8 mouse cellular contexts compared by ENCODE assay signal in genomic region chr8:124658415-124658814, GRCm38 (mm10). TPM values are rescaled to one million over a fixed set of nuclear protein-coding genes. Genes with fewer than 3 reads are reported as not detected.
DNase-seq lines count a peak whose midpoint lies in the region; ATAC-seq and TF ChIP-seq lines count a peak whose summit lies in the region.

No protein-coding gene starts in this region.

- peak overlapping the region; percentile 31 to 32 for H3K4me3 ChIP-seq in MEL (ENCODE audit: control insufficient read depth in 1 of 2, insufficient read depth in 1 of 2, low read depth in 2 of 2, low read length in 2 of 2)
- H3K4me3 ChIP-seq in liver, embryonic 12.5 days = peak overlapping the region; percentile 1; the same call in 1 of the 2 replicates
- no peak overlapping the region for H3K4me3 ChIP-seq in stomach, embryonic 15.5 days (replicated peaks)

- H3K27ac ChIP-seq in MEL (ENCODE audit: control insufficient read depth, low read depth, low read length) = peak overlapping the region; percentile 89
- H3K27ac ChIP-seq in liver, embryonic 12.5 days = peak overlapping the region; percentile 82
- H3K27ac ChIP-seq in stomach, embryonic 15.5 days = peak overlapping the region; percentile 72

- TF ChIP-seq POLR2A in MEL (IDR thresholded peaks at IDR 0.05; ENCODE audit: control insufficient read depth in 1 of 2, insufficient read depth in 1 of 2, low read depth in 1 of 2, low read length in 2 of 2, poor library complexity in 1 of 2) = no peak

- peaks cover 4 to 23% of the 10 kb centered on the region in 2 experiments for H3K4me1 ChIP-seq in MEL (ENCODE audit: control insufficient read depth in 1 of 2, insufficient read depth in 2 of 2, low read length in 2 of 2)
- H3K4me1 ChIP-seq in liver, embryonic 12.5 days = peaks cover 86% of the 10 kb centered on the region
- peaks cover 48% of the 10 kb centered on the region for H3K4me1 ChIP-seq in stomach, embryonic 15.5 days

- peak overlapping the region; percentile 53 for H3K4me2 ChIP-seq in liver, embryonic 12.5 days
- H3K4me2 ChIP-seq in stomach, embryonic 15.5 days = peak overlapping the region; percentile 22; the same call in 1 of the 2 replicates

- H3K36me3 ChIP-seq in MEL (ENCODE audit: control insufficient read depth in 1 of 2, insufficient read depth in 2 of 2, low read length in 2 of 2) = peaks cover 0 to 22% of the 10 kb centered on the region in 2 experiments; a peak in 2 of 4 replicates
- peaks cover 3% of the 10 kb centered on the region; the same call in 1 of the 2 replicates for H3K36me3 ChIP-seq in liver, embryonic 12.5 days
- peaks cover 5% of the 10 kb centered on the region; the same call in 1 of the 2 replicates for H3K36me3 ChIP-seq in stomach, embryonic 15.5 days

- intact Hi-C loops in gastrocnemius, postnatal 14 days (cut with DNase I; ENCODE audit: low total_unique reads) = no loop called here
- intact Hi-C loops in heart, postnatal 10 days (cut with DNase I) = no loop called here

- DNase-seq in gastrocnemius, postnatal 14 days = peak; percentile 53
- no peak for DNase-seq in gastrocnemius, postnatal 25 days
- peak; percentile 89 for DNase-seq in MEL (ENCODE audit: low read depth, low spot score)
- peak; percentile 74 to 85 for DNase-seq in cerebellum, postnatal 10 days
- peak; percentile 78 to 89 for DNase-seq in heart, postnatal 10 days
- DNase-seq in natural killer cell, adult 2 months (ENCODE audit: low spot score in 2 of 2) = no peak

- peak overlapping the region; percentile 51 for H3K9ac ChIP-seq in MEL (ENCODE audit: control insufficient read depth, low read depth, low read length, poor library complexity, severe bottlenecking)
- peak overlapping the region; percentile 17; the same call in 1 of the 2 replicates for H3K9ac ChIP-seq in liver, embryonic 12.5 days
- H3K9ac ChIP-seq in stomach, embryonic 15.5 days = no peak overlapping the region

- peaks cover 3% of the 10 kb centered on the region for H3K79me2 ChIP-seq in MEL (ENCODE audit: control insufficient read depth, insufficient read depth, low read length, poor library complexity)

- WGBS in liver, embryonic 12.5 days (ENCODE audit: insufficient replicate concordance) = 26% methylated on average over 2 of the region's 2 CpGs
- 20% methylated on average over 2 of the region's 2 CpGs for WGBS in stomach, embryonic 15.5 days

- H3K9me3 ChIP-seq in MEL (replicated peaks; ENCODE audit: insufficient read depth, low read length) = no peaks in the 10 kb centered on the region
- H3K9me3 ChIP-seq in liver, embryonic 12.5 days (replicated peaks) = no peaks in the 10 kb centered on the region
- no peaks in the 10 kb centered on the region for H3K9me3 ChIP-seq in stomach, embryonic 15.5 days

- TF ChIP-seq CTCF in MEL (IDR thresholded peaks at IDR 0.05 in 2 of 3, conservative IDR thresholded peaks at IDR 0.05 in 1 of 3; ENCODE audit: control insufficient read depth in 1 of 3, insufficient read depth in 1 of 3, low read depth in 2 of 3, low read length in 3 of 3, poor library complexity in 1 of 3, severe bottlenecking in 1 of 3) = no peak

- TF ChIP-seq EP300 in MEL (IDR thresholded peaks at IDR 0.05; ENCODE audit: low read depth in 1 of 2, low read length in 2 of 2) = peak; percentile 54 to 63; a peak in 3 of 4 replicates

- H3K27me3 ChIP-seq in MEL (ENCODE audit: control insufficient read depth in 1 of 2, insufficient read depth in 2 of 2, low read length in 2 of 2) = no peaks in the 10 kb centered on the region
- no peaks in the 10 kb centered on the region for H3K27me3 ChIP-seq in liver, embryonic 12.5 days (replicated peaks)
- H3K27me3 ChIP-seq in stomach, embryonic 15.5 days (replicated peaks) = no peaks in the 10 kb centered on the region

- ATAC-seq in liver, embryonic 12.5 days = peak; percentile 77
- peak; percentile 75 for ATAC-seq in stomach, embryonic 15.5 days (ENCODE audit: insufficient read depth, low FRiP score, low read depth)

- no peak for TF ChIP-seq RAD21 in MEL (IDR thresholded peaks at IDR 0.05; ENCODE audit: low read depth, low read length)

TF ChIP-seq in MEL, 35 proteins besides CTCF, POLR2A, EP300 and RAD21:
- TF ChIP-seq ZNF384 (IDR thresholded peaks at IDR 0.05; ENCODE audit: low read depth, low read length) (no peak), MAZ (IDR thresholded peaks at IDR 0.05; ENCODE audit: low read depth, low read length) (peak; percentile 44; the same call in 1 of the 2 replicates), MXI1 (IDR thresholded peaks at IDR 0.05; ENCODE audit: low read depth, low read length) (peak; percentile 10), SIN3A (IDR thresholded peaks at IDR 0.05; ENCODE audit: low read length) (peak; percentile 23; the same call in 1 of the 2 replicates), GATA1 (IDR thresholded peaks at IDR 0.05; ENCODE audit: low read depth, low read length) (peak; percentile 75), JUND (IDR thresholded peaks at IDR 0.05; ENCODE audit: low read depth, low read length) (no peak), TCF12 (IDR thresholded peaks at IDR 0.05; ENCODE audit: low read depth, low read length) (peak; percentile 76), KAT2A (conservative IDR thresholded peaks at IDR 0.05; ENCODE audit: low read depth, low read length) (no peak), MYB (IDR thresholded peaks at IDR 0.05; ENCODE audit: low read depth, low read length) (no peak), RCOR1 (IDR thresholded peaks at IDR 0.05; ENCODE audit: low read depth, low read length) (peak; percentile 69), ETS1 (IDR thresholded peaks at IDR 0.05; ENCODE audit: low read depth, low read length) (peak; percentile 73), ELF1 (IDR thresholded peaks at IDR 0.05; ENCODE audit: low read depth, low read length) (no peak), MAFK (IDR thresholded peaks at IDR 0.05; ENCODE audit: borderline replicate concordance, low read depth, low read length) (peak; percentile 76), ZC3H11A (IDR thresholded peaks at IDR 0.05; ENCODE audit: low read depth, low read length) (no peak), NELFE (IDR thresholded peaks at IDR 0.05; ENCODE audit: low read depth, low read length) (no peak), ZKSCAN1 (IDR thresholded peaks at IDR 0.05; ENCODE audit: low read depth, low read length) (no peak), ZMIZ1 (IDR thresholded peaks at IDR 0.05; ENCODE audit: low read depth, low read length) (0 out of 2 replicates have a peak, but pooled peaks have one; percentile 9), TAL1 (IDR thresholded peaks at IDR 0.05; ENCODE audit: low read length) (peak; percentile 34)

RNA-seq across cellular contexts. Expression of gene 2310022B05Rik, which starts 4.8 kb away (rescaled TPM):
- 10 to 100 TPM; 21.4 to 25.8 TPM for total RNA-seq in gastrocnemius, postnatal 14 days (2021)
- 10 to 100 TPM; 13.7 to 14.0 TPM for total RNA-seq in gastrocnemius, postnatal 25 days (2021)
- total RNA-seq in MEL (2012; rRNA removed) = 5.7 and 6.2 TPM in 2 replicates
- 10 to 100 TPM in 1 of 2 experiments, not detected in 1; 27.0 TPM for polyA plus RNA-seq in MEL (2012; ENCODE audit: insufficient read depth in 1 of 2, insufficient read length in 2 of 2, low read depth in 1 of 2, low replicate concordance in 2 of 2, missing spikeins in 1 of 2)
- total RNA-seq in heart, postnatal 10 days (2021) = 100 to 1,000 TPM; 144 to 160 TPM
- polyA plus RNA-seq in liver, embryonic 12.5 days (2016; fragmentation: Nextera tagmentation; extraction: Ambion mirVana) = 9.4 and 10.2 TPM in 2 replicates
- polyA plus RNA-seq in stomach, embryonic 15.5 days (2015; fragmentation: Nextera tagmentation; extraction: Ambion mirVana) = 25.1 and 26.5 TPM in 2 replicates

Comparison
In these comparisons a context has a peak if more than half of its experiments do, and no peak if none do; other contexts are left out.
1. DNase-seq: peak in gastrocnemius, postnatal 14 days (single experiment), MEL (single experiment), cerebellum, postnatal 10 days (2 of 2) and heart, postnatal 10 days (2 of 2); none in gastrocnemius, postnatal 25 days (single experiment) and natural killer cell, adult 2 months (0 of 2).
2. RNA of gene 2310022B05Rik, which starts 4.8 kb away (total RNA-seq): 144 to 160 TPM in heart, postnatal 10 days; 21.4 to 25.8 TPM in gastrocnemius, postnatal 14 days, 13.7 to 14.0 TPM in gastrocnemius, postnatal 25 days and 5.7 to 6.2 TPM in MEL; every median in the first group is over 4 times any median in the second.
3. Peak in every context shown above with its lines, with median percentiles within 50 percentile points of each other: H3K27ac ChIP-seq.